Mouse (Mus musculus) megakaryocyte, embryonic 14.5 days (primary cell): ENCODE data around the gene Trpt1. TPM values are rescaled to one million over a fixed set of nuclear protein-coding genes. Genes with fewer than 3 reads are reported as not detected.
A peak's percentile ranks its signal among the peaks of the same experiment; 100 is the strongest.

Experiments
- H3K27me3 ChIP-seq: replicated peaks from 2 replicates; pipeline ENCODE3; 2012; ENCODE audit warnings: inconsistent platforms
- H3K36me3 ChIP-seq: replicated peaks from 2 replicates; pipeline ENCODE3; 2012; ENCODE audit warnings: low read length, inconsistent platforms, mixed read lengths
- H3K4me1 ChIP-seq: 2 replicates; pipeline ENCODE4 v1.6.1; 2012; ENCODE audit warnings: inconsistent platforms
- H3K4me3 ChIP-seq: replicated peaks from 2 replicates; pipeline ENCODE3; 2012; ENCODE audit warnings: moderate library complexity, mild to moderate bottlenecking, inconsistent platforms
- H3K9me3 ChIP-seq: 2 replicates; pipeline ENCODE4 v1.6.1; 2012; ENCODE audit warnings: inconsistent platforms
- FLI1 ChIP-seq: IDR thresholded peaks from 2 replicates; pipeline ENCODE4 v1.6.1; 2012; ENCODE audit warnings: low read length, inconsistent platforms, mixed read lengths
- GATA1 ChIP-seq: IDR thresholded peaks from 3 replicates; pipeline ENCODE4 v1.6.1; 2012; ENCODE audit warnings: mixed read lengths, low read length, inconsistent platforms, borderline replicate concordance
- polyA plus RNA-seq: library from polyadenylated mRNA; stranded (reverse); fragments of >175 nt; gene quantifications from 2 replicates; pipeline ENCODE4 v1.2.3, GENCODE M21; 2012; ENCODE audit warnings: low replicate concordance; ENCODE audit not compliant: insufficient read depth

Trpt1 gene
- polyA plus RNA-seq, 1 experiment, result 0.57 TPM

GRCm38 (mm10) chr19:7017541-7018457 lies 21.9 kb downstream of the Trpt1 start:
- Histone ChIP-seq H3K4me1 (peaks cover 86% of the 10 kb centered on the region), H3K4me3 (peak overlapping the region; percentile 96), H3K36me3 (peaks cover 90% of the 10 kb centered on the region), H3K27me3 (no peaks in the 10 kb centered on the region), H3K9me3 (no peaks in the 10 kb centered on the region)
- TF ChIP-seq FLI1 (peak; percentile 93), GATA1 (peak; percentile 92)

- TF ChIP-seq GATA1, result no peak
- TF ChIP-seq FLI1, result no peak
- Histone ChIP-seq H3K36me3 (peaks cover 90% of the 10 kb centered on the region), H3K4me1 (peaks cover 85% of the 10 kb centered on the region)
These were observed 22.6 kb downstream of the Trpt1 start for GRCm38 (mm10) chr19:7018546-7018945.

GRCm38 (mm10) chr19:7019191-7019590 lies 23.3 kb downstream of the Trpt1 start, which contains the start of gene Fermt3:
Gene Fermt3, minus strand, starts transcription at chr19:7019469.
- TF ChIP-seq GATA1, result no peak
- peak; percentile 80 for TF ChIP-seq FLI1
- peaks cover 84% of the 10 kb centered on the region for H3K4me1 ChIP-seq
- no peaks in the 10 kb centered on the region for H3K9me3 ChIP-seq
- no peaks in the 10 kb centered on the region for H3K27me3 ChIP-seq
- H3K4me3 ChIP-seq, result peak within 1 kb of the TSS; percentile 96
- H3K36me3 ChIP-seq, result peaks cover 89% of the 10 kb centered on the region

More at GRCm38 (mm10) chr19:7018546-7018945, 22.6 kb downstream of the Trpt1 start:
- H3K4me3 ChIP-seq, result peak overlapping the region; percentile 96
- H3K9me3 ChIP-seq, result no peaks in the 10 kb centered on the region
- H3K27me3 ChIP-seq, result no peaks in the 10 kb centered on the region

GRCm38 (mm10) chr19:7020224-7020641 lies 24.3 kb downstream of the Trpt1 start:
- TF ChIP-seq GATA1 (no peak), FLI1 (no peak)
- H3K4me3 ChIP-seq, result peak overlapping the region; percentile 96
- H3K36me3 ChIP-seq, result peaks cover 92% of the 10 kb centered on the region
- H3K27me3 ChIP-seq, result no peaks in the 10 kb centered on the region
- H3K4me1 ChIP-seq, result peaks cover 75% of the 10 kb centered on the region
- no peaks in the 10 kb centered on the region for H3K9me3 ChIP-seq

GRCm38 (mm10) chr19:7029531-7029930 lies 33.6 kb downstream of the Trpt1 start:
- Histone ChIP-seq H3K4me1 (peaks cover 17% of the 10 kb centered on the region), H3K4me3 (no peak overlapping the region), H3K36me3 (peaks cover 95% of the 10 kb centered on the region), H3K9me3 (no peaks in the 10 kb centered on the region), H3K27me3 (no peaks in the 10 kb centered on the region)
- no peak for TF ChIP-seq GATA1
- no peak for TF ChIP-seq FLI1

- no peak for TF ChIP-seq FLI1
- TF ChIP-seq GATA1, result no peak
- peaks cover 75% of the 10 kb centered on the region for H3K36me3 ChIP-seq
These were observed 38.1 kb downstream of the Trpt1 start for GRCm38 (mm10) chr19:7034006-7034405.

GRCm38 (mm10) chr19:7039088-7039720 lies 43.3 kb downstream of the Trpt1 start:
- no peaks in the 10 kb centered on the region for H3K9me3 ChIP-seq
- H3K27me3 ChIP-seq, result peaks cover 3% of the 10 kb centered on the region
- no peak for TF ChIP-seq GATA1
- no peak for TF ChIP-seq FLI1
- H3K4me1 ChIP-seq, result peaks cover 54% of the 10 kb centered on the region
- H3K36me3 ChIP-seq, result peaks cover 26% of the 10 kb centered on the region
- peak overlapping the region; percentile 95 for H3K4me3 ChIP-seq

More at GRCm38 (mm10) chr19:7034006-7034405, 38.1 kb downstream of the Trpt1 start:
- peaks cover 53% of the 10 kb centered on the region for H3K4me1 ChIP-seq
- no peaks in the 10 kb centered on the region for H3K9me3 ChIP-seq
- no peak overlapping the region for H3K4me3 ChIP-seq
- H3K27me3 ChIP-seq, result no peaks in the 10 kb centered on the region

- Histone ChIP-seq H3K4me3 (peak within 1 kb of the TSS; percentile 95), H3K9me3 (no peaks in the 10 kb centered on the region), H3K4me1 (peaks cover 61% of the 10 kb centered on the region), H3K27me3 (peaks cover 3% of the 10 kb centered on the region), H3K36me3 (peaks cover 19% of the 10 kb centered on the region)
- no peak for TF ChIP-seq FLI1
- no peak for TF ChIP-seq GATA1
These were observed 44.1 kb downstream of the Trpt1 start, which contains the start of gene Stip1 for GRCm38 (mm10) chr19:7039841-7040636. Gene Stip1, minus strand, starts transcription at chr19:7039967.

GRCm38 (mm10) chr19:7040637-7041130 lies 44.8 kb downstream of the Trpt1 start:
- no peaks in the 10 kb centered on the region for H3K9me3 ChIP-seq
- peaks cover 13% of the 10 kb centered on the region for H3K36me3 ChIP-seq
- H3K4me3 ChIP-seq, result peak overlapping the region; percentile 95
- no peak for TF ChIP-seq GATA1
- no peak for TF ChIP-seq FLI1
- H3K4me1 ChIP-seq, result peaks cover 61% of the 10 kb centered on the region
- peaks cover 3% of the 10 kb centered on the region for H3K27me3 ChIP-seq
